Mouse (Mus musculus): ENCODE data around the gene Sox18.

The Sox18 gene

DNA sequence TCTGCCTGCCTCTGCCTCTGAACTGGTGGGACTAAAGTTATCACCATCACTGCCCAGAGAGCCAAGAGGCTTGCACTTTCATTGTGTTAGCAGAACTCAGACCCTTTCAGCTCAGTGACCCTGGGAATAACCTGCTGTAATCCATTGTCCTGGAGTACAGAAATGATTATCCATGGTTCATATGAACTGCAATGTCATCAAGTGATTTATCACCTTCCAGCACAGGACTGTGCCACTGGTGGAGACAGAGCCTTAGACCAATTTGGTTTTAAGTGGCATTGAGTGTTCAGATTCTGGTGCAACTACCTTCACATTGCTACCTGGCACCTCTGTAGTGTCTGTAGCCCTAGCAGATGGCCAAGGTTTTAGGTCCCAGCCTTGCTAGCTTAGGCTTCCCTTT, 18.4 kb downstream of the Sox18 start:
- in situ Hi-C loops (cut with MboI, MseI): no loop called here

DNA sequence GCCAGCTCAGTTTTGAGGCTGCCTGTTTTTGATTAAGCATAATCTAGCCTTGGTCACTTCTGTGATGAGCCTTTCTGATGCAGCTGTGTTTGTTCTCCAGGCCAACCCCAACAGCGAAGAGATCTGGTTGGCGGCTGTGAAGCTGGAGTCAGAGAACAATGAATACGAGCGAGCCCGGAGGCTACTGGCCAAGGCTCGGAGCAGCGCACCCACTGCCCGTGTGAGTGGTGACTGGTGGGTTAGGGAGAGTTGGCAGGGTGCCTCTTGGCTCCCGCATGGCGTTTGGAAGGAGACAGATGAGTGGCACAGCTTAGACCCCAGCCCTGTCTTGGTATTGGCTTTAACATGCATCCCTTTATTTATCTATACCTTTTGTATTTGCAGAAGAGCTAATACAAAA, 22.5 kb downstream of the Sox18 start:
- in situ Hi-C loops (cut with MboI, MseI): no loop called here

DNA sequence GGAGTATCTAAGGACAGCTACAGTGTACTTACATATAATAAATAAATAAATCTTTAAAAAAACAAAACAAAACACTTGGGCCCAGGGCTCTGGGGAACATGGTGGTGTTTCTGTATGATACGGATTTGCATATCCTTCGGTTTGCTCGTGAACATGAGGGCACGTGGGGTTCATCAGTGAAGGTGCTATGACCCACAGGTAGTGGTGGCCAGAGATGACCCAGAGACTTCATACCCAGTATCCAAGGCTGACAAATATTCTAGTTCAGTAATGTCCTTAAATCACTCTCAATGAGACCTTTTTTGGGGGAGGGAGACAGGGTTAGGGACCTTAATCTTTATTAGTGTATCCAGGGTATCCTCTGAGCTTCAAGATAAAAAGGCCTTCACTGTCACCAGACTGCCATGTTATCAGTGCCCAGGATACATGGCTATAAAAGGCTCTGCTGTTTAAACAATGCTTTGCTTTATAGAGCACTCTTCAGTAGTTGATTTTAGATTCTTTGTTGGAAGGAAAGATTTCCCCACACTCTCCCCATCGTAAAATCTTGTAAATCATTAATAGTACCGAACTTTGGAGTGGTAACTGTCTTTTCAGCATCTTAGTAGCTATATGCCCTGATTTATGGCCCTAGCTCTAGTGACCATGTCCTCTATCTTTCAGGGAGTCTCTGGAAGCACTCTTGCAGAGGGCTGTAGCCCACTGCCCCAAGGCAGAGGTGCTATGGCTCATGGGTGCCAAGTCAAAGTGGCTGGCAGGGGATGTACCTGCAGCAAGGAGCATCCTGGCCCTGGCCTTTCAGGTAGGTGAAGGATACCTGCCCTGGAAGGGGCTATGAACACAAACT, 24.6 kb downstream of the Sox18 start:
- in situ Hi-C loops (cut with MboI, MseI): no loop called here

DNA sequence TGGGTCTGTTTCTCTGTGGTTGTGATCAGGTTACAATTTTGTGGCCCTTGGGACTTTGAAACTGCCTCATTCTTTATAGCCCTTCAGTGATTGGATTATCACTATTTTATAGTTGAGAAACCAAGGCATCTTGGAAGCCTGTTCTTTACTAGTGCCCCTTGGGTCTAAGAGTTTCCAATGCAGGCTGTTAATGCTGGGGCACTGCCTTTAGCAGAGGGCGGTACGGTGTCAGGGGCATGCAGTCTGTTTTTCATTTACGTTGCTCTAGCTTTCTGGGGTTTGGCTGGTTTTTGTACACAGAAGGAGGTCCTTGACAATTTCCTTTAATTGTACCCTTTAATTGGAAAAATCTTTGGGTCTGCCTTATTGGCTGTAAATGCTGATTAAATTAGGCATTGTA, 25.8 kb downstream of the Sox18 start:
- in situ Hi-C loops (cut with MboI, MseI): no loop called here

DNA sequence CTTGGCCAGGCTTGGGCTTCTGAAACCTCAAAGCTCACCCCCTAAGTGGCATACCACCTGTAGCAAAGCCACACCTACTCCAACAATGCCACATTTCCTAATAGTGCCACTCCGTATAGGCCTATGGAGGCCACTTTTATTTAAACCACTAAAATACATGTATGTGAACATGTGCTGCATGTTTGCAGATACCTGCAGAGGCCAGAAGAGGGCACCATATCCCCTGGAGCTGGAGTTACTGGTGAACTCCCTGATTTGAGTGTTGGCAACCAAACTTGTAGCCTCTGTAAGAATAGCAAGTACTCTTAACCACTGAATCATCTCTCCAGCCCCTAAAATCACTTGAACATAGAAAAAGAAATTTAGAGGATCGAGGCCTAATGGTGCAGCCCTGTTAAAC, 27.1 kb downstream of the Sox18 start:
- in situ Hi-C loops (cut with MboI, MseI): loop anchor here (5.0 kb wide), 1 partner anchor 53 kb away; the partner anchor contains the start of gene Lkaaear1

DNA sequence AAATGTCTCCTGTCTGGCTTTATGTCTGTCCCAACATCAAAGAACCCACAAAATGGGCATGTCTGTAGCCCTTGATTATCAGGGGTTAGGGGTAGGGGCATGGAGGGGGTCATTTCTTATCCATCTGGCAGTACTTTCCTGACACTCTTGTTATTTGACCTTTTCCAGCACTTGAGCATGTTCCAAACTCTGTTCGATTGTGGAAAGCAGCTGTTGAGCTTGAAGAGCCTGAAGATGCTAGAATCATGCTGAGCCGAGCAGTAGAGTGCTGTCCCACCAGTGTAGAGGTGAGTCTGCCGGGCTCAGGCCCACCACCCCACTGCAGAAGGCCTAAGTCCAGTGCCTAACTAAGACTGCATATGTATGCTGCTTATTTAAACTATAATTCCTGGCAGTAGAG, 35.6 kb downstream of the Sox18 start:
- in situ Hi-C loops (cut with MboI, MseI): no loop called here

DNA sequence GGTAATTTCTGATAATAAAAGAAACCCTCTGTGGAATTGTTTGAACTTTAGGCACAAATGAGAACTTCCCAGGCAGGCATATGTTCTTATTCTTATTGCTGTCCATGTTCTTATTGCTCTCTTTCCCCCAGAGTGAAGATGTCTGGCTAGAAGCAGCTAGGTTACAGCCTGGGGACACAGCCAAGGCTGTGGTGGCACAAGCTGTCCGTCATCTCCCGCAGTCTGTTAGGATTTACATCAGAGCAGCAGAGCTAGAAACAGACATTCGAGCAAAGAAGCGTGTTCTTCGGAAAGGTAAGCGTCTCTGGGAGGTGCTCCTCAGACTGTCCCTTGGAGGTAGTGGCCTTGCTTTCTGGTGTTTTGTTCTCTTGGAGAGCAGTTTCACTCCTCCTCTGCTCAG, 38.8 kb downstream of the Sox18 start:
- in situ Hi-C loops (cut with MboI, MseI): no loop called here

DNA sequence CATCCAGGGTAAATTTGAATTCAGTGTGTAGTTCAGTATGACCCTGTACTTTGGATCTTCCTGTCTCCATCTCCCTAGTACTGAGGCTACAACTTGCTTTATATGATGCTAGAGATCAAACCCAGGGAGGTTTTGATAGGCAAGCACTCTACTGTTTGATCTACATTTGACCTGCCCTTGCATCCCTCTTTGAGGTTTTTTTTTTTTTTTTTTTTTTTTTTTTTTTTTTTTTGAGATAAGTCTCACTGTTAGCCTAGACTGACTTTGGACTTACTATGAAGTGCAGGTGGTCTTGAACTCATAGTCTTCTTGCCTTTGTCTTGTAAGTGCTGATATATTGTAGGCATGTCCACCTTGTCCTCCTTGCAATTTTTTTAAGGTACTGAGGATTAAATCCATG, 43.0 kb downstream of the Sox18 start:
- in situ Hi-C loops (cut with MboI, MseI): no loop called here

DNA sequence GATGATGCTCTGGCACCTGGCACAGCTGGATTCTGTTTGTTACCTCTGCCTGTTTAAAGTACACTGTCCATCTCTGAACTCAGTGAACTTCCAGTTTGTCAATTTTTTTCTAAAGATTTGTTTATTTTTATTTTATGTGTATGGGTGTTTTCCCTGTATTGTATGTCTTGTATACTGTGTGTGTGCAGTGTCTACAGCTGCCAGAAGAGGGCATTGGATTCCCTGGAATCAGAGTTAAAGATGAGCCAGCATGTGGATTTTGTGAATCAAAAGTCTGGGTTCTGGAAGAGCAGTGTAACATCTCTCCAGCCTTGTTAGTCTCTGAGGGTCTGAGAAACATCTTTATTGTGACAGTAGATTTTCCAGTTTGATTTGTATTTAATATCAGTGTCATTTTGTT, 48.0 kb downstream of the Sox18 start:
- in situ Hi-C loops (cut with MboI, MseI): no loop called here

Data from T-helper 2 cell (primary cell).